Mouse (Mus musculus): ENCODE measurements around the gene Urb2. TPM values are rescaled to one million over a fixed set of nuclear protein-coding genes. Genes with fewer than 3 reads are reported as not detected.

Gene Urb2
- polyA plus RNA-seq, 1 experiment from 2014 or later, result 4.7 TPM

- H3K9ac ChIP-seq (replicated peaks; ENCODE audit: low read length), result no peak overlapping the region
- no peaks in the 10 kb centered on the region for H3K9me3 ChIP-seq (ENCODE audit: low read length)
- H3K27me3 ChIP-seq (ENCODE audit: insufficient read depth, low read length), result no peaks in the 10 kb centered on the region
- no peak for ATAC-seq (ENCODE audit: low FRiP score, low TSS enrichment)
- H3K27ac ChIP-seq (ENCODE audit: low read length), result no peak overlapping the region
- H3K36me3 ChIP-seq (ENCODE audit: insufficient read depth, low read length), result peaks cover 5% of the 10 kb centered on the region; the same call in 1 of the 2 replicates
- no peak overlapping the region for H3K4me2 ChIP-seq (replicated peaks; ENCODE audit: low read depth, low read length)
- 68% methylated on average over 6 of the region's 6 CpGs for WGBS
- peaks cover under 1% of the 10 kb centered on the region; the same call in 1 of the 2 replicates for H3K4me1 ChIP-seq (ENCODE audit: insufficient read depth, low read length)
- no peak overlapping the region for H3K4me3 ChIP-seq (ENCODE audit: low read length)
These were observed 32.7 kb upstream of the Urb2 start for GRCm38 (mm10) chr8:123988605-123989038.

GRCm38 (mm10) chr8:123989128-123989527, 32.2 kb upstream of the Urb2 start:
- Histone ChIP-seq H3K4me3 (ENCODE audit: low read length) (no peak overlapping the region), H3K4me1 (ENCODE audit: insufficient read depth, low read length) (no peaks in the 10 kb centered on the region), H3K27ac (ENCODE audit: low read length) (no peak overlapping the region), H3K36me3 (ENCODE audit: insufficient read depth, low read length) (peaks cover 6% of the 10 kb centered on the region; the same call in 1 of the 2 replicates), H3K27me3 (ENCODE audit: insufficient read depth, low read length) (no peaks in the 10 kb centered on the region), H3K9ac (replicated peaks; ENCODE audit: low read length) (no peak overlapping the region), H3K9me3 (ENCODE audit: low read length) (no peaks in the 10 kb centered on the region), H3K4me2 (replicated peaks; ENCODE audit: low read depth, low read length) (no peak overlapping the region)
- no peak for ATAC-seq (ENCODE audit: low FRiP score, low TSS enrichment)
- WGBS, result 73% methylated on average over 7 of the region's 7 CpGs

GRCm38 (mm10) chr8:123990277-123991049, 30.8 kb upstream of the Urb2 start:
- H3K27ac ChIP-seq (ENCODE audit: low read length), result no peak overlapping the region
- 81% methylated on average over 13 of the region's 13 CpGs for WGBS

GRCm38 (mm10) chr8:123992587-123992986, 28.7 kb upstream of the Urb2 start:
- peaks cover 8% of the 10 kb centered on the region for H3K36me3 ChIP-seq (ENCODE audit: insufficient read depth, low read length)
- 90% methylated on average over 8 of the region's 8 CpGs for WGBS
- H3K9me3 ChIP-seq (ENCODE audit: low read length), result no peaks in the 10 kb centered on the region
- ATAC-seq (ENCODE audit: low FRiP score, low TSS enrichment), result no peak
- H3K4me3 ChIP-seq (ENCODE audit: low read length), result no peak overlapping the region
- H3K4me1 ChIP-seq (ENCODE audit: insufficient read depth, low read length), result no peaks in the 10 kb centered on the region
- H3K27ac ChIP-seq (ENCODE audit: low read length), result no peak overlapping the region
- H3K9ac ChIP-seq (replicated peaks; ENCODE audit: low read length), result no peak overlapping the region
- H3K4me2 ChIP-seq (replicated peaks; ENCODE audit: low read depth, low read length), result no peak overlapping the region
- H3K27me3 ChIP-seq (ENCODE audit: insufficient read depth, low read length), result no peaks in the 10 kb centered on the region

More at GRCm38 (mm10) chr8:123990277-123991049, 30.8 kb upstream of the Urb2 start:
- Histone ChIP-seq H3K9me3 (ENCODE audit: low read length) (no peaks in the 10 kb centered on the region), H3K4me3 (ENCODE audit: low read length) (no peak overlapping the region), H3K4me1 (ENCODE audit: insufficient read depth, low read length) (no peaks in the 10 kb centered on the region), H3K9ac (replicated peaks; ENCODE audit: low read length) (no peak overlapping the region), H3K4me2 (replicated peaks; ENCODE audit: low read depth, low read length) (no peak overlapping the region), H3K27me3 (ENCODE audit: insufficient read depth, low read length) (no peaks in the 10 kb centered on the region), H3K36me3 (ENCODE audit: insufficient read depth, low read length) (peaks cover 6% of the 10 kb centered on the region; the same call in 1 of the 2 replicates)
- no peak for ATAC-seq (ENCODE audit: low FRiP score, low TSS enrichment)

GRCm38 (mm10) chr8:123993597-123993996, 27.7 kb upstream of the Urb2 start:
- H3K36me3 ChIP-seq (ENCODE audit: insufficient read depth, low read length), result peaks cover 8% of the 10 kb centered on the region
- H3K4me2 ChIP-seq (replicated peaks; ENCODE audit: low read depth, low read length), result no peak overlapping the region
- 87% methylated on average over 5 of the region's 5 CpGs for WGBS
- no peaks in the 10 kb centered on the region for H3K27me3 ChIP-seq (ENCODE audit: insufficient read depth, low read length)
- peak overlapping the region; percentile 40; the same call in 1 of the 2 replicates for H3K27ac ChIP-seq (ENCODE audit: low read length)
- no peaks in the 10 kb centered on the region for H3K9me3 ChIP-seq (ENCODE audit: low read length)
- no peaks in the 10 kb centered on the region for H3K4me1 ChIP-seq (ENCODE audit: insufficient read depth, low read length)
- H3K9ac ChIP-seq (replicated peaks; ENCODE audit: low read length), result no peak overlapping the region
- H3K4me3 ChIP-seq (ENCODE audit: low read length), result no peak overlapping the region
- no peak for ATAC-seq (ENCODE audit: low FRiP score, low TSS enrichment)

GRCm38 (mm10) chr8:123993997-123994396, 27.3 kb upstream of the Urb2 start:
- no peak overlapping the region for H3K4me2 ChIP-seq (replicated peaks; ENCODE audit: low read depth, low read length)
- no peak overlapping the region for H3K9ac ChIP-seq (replicated peaks; ENCODE audit: low read length)
- H3K4me1 ChIP-seq (ENCODE audit: insufficient read depth, low read length), result no peaks in the 10 kb centered on the region
- H3K27me3 ChIP-seq (ENCODE audit: insufficient read depth, low read length), result no peaks in the 10 kb centered on the region
- WGBS, result 78% methylated on average over 3 of the region's 3 CpGs
- ATAC-seq (ENCODE audit: low FRiP score, low TSS enrichment), result no peak
- peaks cover 11% of the 10 kb centered on the region for H3K36me3 ChIP-seq (ENCODE audit: insufficient read depth, low read length)
- peak overlapping the region; percentile 40; the same call in 1 of the 2 replicates for H3K27ac ChIP-seq (ENCODE audit: low read length)
- no peak overlapping the region for H3K4me3 ChIP-seq (ENCODE audit: low read length)
- no peaks in the 10 kb centered on the region for H3K9me3 ChIP-seq (ENCODE audit: low read length)

GRCm38 (mm10) chr8:123999568-123999967, 21.7 kb upstream of the Urb2 start:
- Histone ChIP-seq H3K4me1 (ENCODE audit: insufficient read depth, low read length) (no peaks in the 10 kb centered on the region), H3K36me3 (ENCODE audit: insufficient read depth, low read length) (peaks cover 32% of the 10 kb centered on the region), H3K27ac (ENCODE audit: low read length) (no peak overlapping the region), H3K27me3 (ENCODE audit: insufficient read depth, low read length) (no peaks in the 10 kb centered on the region), H3K9me3 (ENCODE audit: low read length) (no peaks in the 10 kb centered on the region), H3K4me3 (ENCODE audit: low read length) (no peak overlapping the region), H3K4me2 (replicated peaks; ENCODE audit: low read depth, low read length) (no peak overlapping the region), H3K9ac (replicated peaks; ENCODE audit: low read length) (no peak overlapping the region)
- no peak for ATAC-seq (ENCODE audit: low FRiP score, low TSS enrichment)
- 79% methylated on average over 2 of the region's 2 CpGs for WGBS

- no peak for ATAC-seq (ENCODE audit: low FRiP score, low TSS enrichment)
- no peak overlapping the region for H3K4me2 ChIP-seq (replicated peaks; ENCODE audit: low read depth, low read length)
- H3K9me3 ChIP-seq (ENCODE audit: low read length), result no peaks in the 10 kb centered on the region
- H3K27me3 ChIP-seq (ENCODE audit: insufficient read depth, low read length), result no peaks in the 10 kb centered on the region
- H3K9ac ChIP-seq (replicated peaks; ENCODE audit: low read length), result no peak overlapping the region
- H3K4me1 ChIP-seq (ENCODE audit: insufficient read depth, low read length), result no peaks in the 10 kb centered on the region
- 77% methylated on average over 10 of the region's 10 CpGs for WGBS
- H3K27ac ChIP-seq (ENCODE audit: low read length), result no peak overlapping the region
- peaks cover 50% of the 10 kb centered on the region for H3K36me3 ChIP-seq (ENCODE audit: insufficient read depth, low read length)
- no peak overlapping the region for H3K4me3 ChIP-seq (ENCODE audit: low read length)
These were observed 18.7 kb upstream of the Urb2 start for GRCm38 (mm10) chr8:124002546-124003108.

GRCm38 (mm10) chr8:124007829-124008228, 13.5 kb upstream of the Urb2 start:
- no peaks in the 10 kb centered on the region for H3K9me3 ChIP-seq (ENCODE audit: low read length)
- no peak for ATAC-seq (ENCODE audit: low FRiP score, low TSS enrichment)
- H3K27ac ChIP-seq (ENCODE audit: low read length), result no peak overlapping the region
- H3K27me3 ChIP-seq (ENCODE audit: insufficient read depth, low read length), result no peaks in the 10 kb centered on the region
- H3K36me3 ChIP-seq (ENCODE audit: insufficient read depth, low read length), result peaks cover 51% of the 10 kb centered on the region
- H3K4me3 ChIP-seq (ENCODE audit: low read length), result no peak overlapping the region
- no peaks in the 10 kb centered on the region for H3K4me1 ChIP-seq (ENCODE audit: insufficient read depth, low read length)
- WGBS, result 48% methylated on average over 6 of the region's 6 CpGs
- H3K9ac ChIP-seq (replicated peaks; ENCODE audit: low read length), result no peak overlapping the region
- no peak overlapping the region for H3K4me2 ChIP-seq (replicated peaks; ENCODE audit: low read depth, low read length)

- WGBS, result 82% methylated on average over 3 of the region's 3 CpGs
- ATAC-seq (ENCODE audit: low FRiP score, low TSS enrichment), result no peak
- no peaks in the 10 kb centered on the region for H3K4me1 ChIP-seq (ENCODE audit: insufficient read depth, low read length)
- no peaks in the 10 kb centered on the region for H3K27me3 ChIP-seq (ENCODE audit: insufficient read depth, low read length)
- H3K4me2 ChIP-seq (replicated peaks; ENCODE audit: low read depth, low read length), result no peak overlapping the region
- no peaks in the 10 kb centered on the region for H3K9me3 ChIP-seq (ENCODE audit: low read length)
- peaks cover 31% of the 10 kb centered on the region for H3K36me3 ChIP-seq (ENCODE audit: insufficient read depth, low read length)
- H3K9ac ChIP-seq (replicated peaks; ENCODE audit: low read length), result no peak overlapping the region
- no peak overlapping the region for H3K4me3 ChIP-seq (ENCODE audit: low read length)
- no peak overlapping the region for H3K27ac ChIP-seq (ENCODE audit: low read length)
These were observed 9.7 kb upstream of the Urb2 start for GRCm38 (mm10) chr8:124011580-124011979.
